Mouse (Mus musculus) forebrain, embryonic 14.5 days (tissue): ENCODE data around the gene Drd4. TPM values are rescaled to one million over a fixed set of nuclear protein-coding genes. Genes with fewer than 3 reads are reported as not detected.

Experiments used
- ATAC-seq: fragments of 200-750 bp; cut with Nextera tagmentation; 2 replicates; pipeline ENCODE4 v1.8.0; 2017; ENCODE audit warnings: mild to moderate bottlenecking, moderate library complexity
- DNase-seq: peaks from one replicate; pipeline ENCODE4 v3.0.0-alpha.2; 2015; ENCODE audit warnings: low spot score
- H3K27ac ChIP-seq: fragments of 300-500 bp; sonication (generic); 2 replicates; pipeline ENCODE4 v1.5.1; 2014; ENCODE audit warnings: low read depth, mild to moderate bottlenecking, control low read depth, low read length, moderate library complexity
- H3K27me3 ChIP-seq: fragments of 300-500 bp; sonication (generic); replicated peaks from 2 replicates; pipeline ENCODE4 v1.6.1; 2014; ENCODE audit warnings: low read length, control low read depth, mixed read lengths; ENCODE audit not compliant: control insufficient read depth, insufficient read depth
- H3K36me3 ChIP-seq: fragments of 300-500 bp; sonication (generic); 2 replicates; pipeline ENCODE4 v1.6.1; 2014; ENCODE audit warnings: low read length, control low read depth; ENCODE audit not compliant: control insufficient read depth, insufficient read depth
- H3K4me1 ChIP-seq: fragments of 300-500 bp; sonication (generic); 2 replicates; pipeline ENCODE4 v1.6.1; 2014; ENCODE audit warnings: antibody characterized with exemption, low read length, control low read depth; ENCODE audit not compliant: control insufficient read depth, insufficient read depth
- H3K4me2 ChIP-seq: fragments of 300-500 bp; sonication (generic); 2 replicates; pipeline ENCODE4 v1.6.1; 2014; ENCODE audit warnings: mild to moderate bottlenecking, control low read depth, low read length
- H3K4me3 ChIP-seq: fragments of 300-500 bp; sonication (generic); 2 replicates; pipeline ENCODE4 v1.5.1; 2014; ENCODE audit warnings: low read depth, low read length, control low read depth
- H3K9ac ChIP-seq: fragments of 300-500 bp; sonication (generic); 2 replicates; pipeline ENCODE4 v1.6.1; 2014; ENCODE audit warnings: mild to moderate bottlenecking, low read length, control low read depth, moderate library complexity
- H3K9me3 ChIP-seq: fragments of 300-500 bp; sonication (generic); replicated peaks from 2 replicates; pipeline ENCODE4 v1.6.1; 2016; ENCODE audit warnings: low read length, control low read depth, mixed read lengths; ENCODE audit not compliant: control insufficient read depth
- WGBS: fragments of 180-500 bp; shearing (Covaris S2); extraction: QIAGEN DNeasy Blood & Tissue Kit; methylation state at CpG from one replicate; pipeline ENCODE4 v1.1.7; 2014; 5-methylcytosine and 5-hydroxymethylcytosine counted together
- polyA plus RNA-seq: library from polyadenylated mRNA; unstranded; fragments of >200 nt; fragmentation: Nextera tagmentation; extraction: Ambion mirVana; gene quantifications from 2 replicates; pipeline ENCODE4 v1.2.1, GENCODE M21; 2014

The Drd4 gene
- polyA plus RNA-seq, 1 experiment from 2014 or later, result 0.37 TPM

DNA sequence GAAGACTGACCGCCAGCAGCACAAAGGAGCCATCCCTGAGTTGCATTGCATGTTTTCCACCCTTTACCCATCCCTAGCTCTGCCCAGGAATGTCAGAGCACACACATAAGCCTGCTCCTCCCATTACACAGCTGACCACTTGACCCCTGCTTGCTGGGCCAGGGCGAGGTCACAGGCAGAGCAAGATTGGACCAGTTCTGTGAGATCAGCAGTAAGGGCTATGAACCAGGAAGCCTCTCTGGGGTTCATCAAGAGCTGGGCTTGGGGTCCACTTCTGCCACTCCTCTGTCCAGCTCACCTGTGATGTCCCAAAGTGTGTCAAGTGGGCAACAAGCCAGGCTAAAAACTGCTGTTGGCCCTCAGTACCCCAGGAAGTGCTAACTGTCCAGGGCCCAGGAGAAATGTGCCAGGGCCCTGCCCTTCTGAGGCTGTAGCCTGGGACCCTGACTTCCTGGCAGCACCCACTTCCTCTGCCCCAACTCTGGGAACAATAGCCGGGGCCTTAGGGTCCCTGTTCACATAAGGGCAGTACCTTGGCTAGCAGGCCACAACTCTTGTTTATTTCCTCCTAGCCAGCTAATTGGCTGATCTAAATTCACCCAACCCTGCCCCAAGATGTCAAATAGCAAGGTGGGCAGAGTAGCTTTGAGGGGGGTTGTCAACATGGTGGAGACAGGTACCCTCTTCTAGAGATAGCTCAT is 46.1 kb downstream of the Drd4 start:
- Histone ChIP-seq H3K4me3 (no peak overlapping the region), H3K27ac (no peak overlapping the region), H3K4me1 (peaks cover 2% of the 10 kb centered on the region; the same call in 1 of the 2 replicates), H3K9me3 (no peaks in the 10 kb centered on the region), H3K9ac (no peak overlapping the region), H3K36me3 (peaks cover 23% of the 10 kb centered on the region), H3K4me2 (no peak overlapping the region), H3K27me3 (no peaks in the 10 kb centered on the region; the same call in 1 of the 2 replicates)
- WGBS, result 83% methylated on average over 3 of the region's 3 CpGs
- DNase-seq (no peak), ATAC-seq (no peak)

DNA sequence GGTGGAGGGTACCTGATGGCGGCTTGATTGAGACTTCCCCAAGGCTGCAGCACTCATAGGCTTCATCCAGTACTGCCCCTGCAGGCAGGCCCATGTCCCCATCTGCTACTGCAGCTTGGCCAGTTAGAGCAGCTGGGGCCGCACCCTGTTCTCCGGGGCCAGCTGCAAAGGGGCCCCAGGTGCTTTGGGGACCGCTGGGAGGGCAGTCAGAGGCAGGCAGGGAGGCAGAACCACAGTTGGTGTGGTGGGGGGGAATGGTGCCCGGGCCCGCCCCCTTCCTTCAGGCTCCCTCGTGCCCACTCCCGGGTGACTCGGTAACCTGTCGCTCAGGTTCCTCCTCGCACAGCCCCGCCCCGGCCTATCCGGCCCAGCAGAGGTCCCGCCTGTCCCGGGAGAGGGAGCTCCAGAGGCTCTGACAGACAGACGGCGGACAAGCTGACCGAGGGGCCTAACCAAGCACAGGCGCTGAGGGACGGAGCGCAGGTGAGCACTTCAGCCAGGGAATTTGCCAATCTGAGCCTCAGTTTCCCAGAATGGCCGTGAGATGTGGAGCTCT is 46.8 kb downstream of the Drd4 start, which contains the start of gene Eps8l2:
Gene Eps8l2 (plus strand): TSS at position 305 of the 556 bp plus-strand sequence.
- DNase-seq (no peak), ATAC-seq (no peak)
- Histone ChIP-seq H3K36me3 (peaks cover 16% of the 10 kb centered on the region), H3K4me2 (peak within 1 kb of the TSS; percentile 26; the same call in 1 of the 2 replicates), H3K27ac (no peak within 1 kb of the TSS), H3K4me3 (no peak within 1 kb of the TSS), H3K9me3 (no peaks in the 10 kb centered on the region), H3K9ac (no peak within 1 kb of the TSS; the same call in 1 of the 2 replicates), H3K27me3 (no peaks in the 10 kb centered on the region; the same call in 1 of the 2 replicates), H3K4me1 (peaks cover 2% of the 10 kb centered on the region; the same call in 1 of the 2 replicates)
- 4% methylated on average over 23 of the region's 23 CpGs for WGBS

DNA sequence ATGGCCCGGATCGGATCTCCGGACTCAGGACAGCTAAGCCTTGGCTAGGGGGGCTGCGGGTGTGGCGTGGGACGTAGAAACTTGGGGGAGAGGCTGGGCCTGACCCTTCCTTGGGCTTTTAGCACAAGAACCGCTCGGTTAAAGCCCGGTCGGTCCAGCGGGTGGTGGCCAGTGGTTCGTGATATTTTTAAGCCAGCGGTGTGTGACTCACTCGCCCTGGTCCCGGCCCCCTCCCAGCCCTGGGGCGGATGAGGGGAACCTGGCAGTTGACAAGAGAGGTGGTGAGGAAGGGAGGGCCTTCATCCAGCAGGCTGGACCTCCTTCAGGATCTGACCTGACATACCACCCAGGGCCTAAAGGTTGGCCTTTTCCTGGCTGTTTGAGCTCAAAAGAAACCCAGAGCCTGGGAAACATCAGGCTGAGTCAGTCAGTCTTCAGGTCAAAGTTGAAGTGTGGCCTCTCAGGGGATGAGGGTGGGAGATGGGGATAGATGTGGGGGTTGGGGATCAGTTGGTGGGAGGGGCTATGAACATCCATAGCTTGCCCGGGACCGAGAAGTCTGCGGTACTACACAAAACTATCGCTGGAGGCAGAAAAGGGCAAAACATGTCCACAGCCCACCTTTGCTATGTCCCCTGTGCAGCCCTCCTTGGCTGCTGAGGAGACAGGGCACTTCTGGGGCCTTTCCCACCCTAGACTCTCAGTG is 47.6 kb downstream of the Drd4 start:
- Histone ChIP-seq H3K36me3 (peaks cover 10% of the 10 kb centered on the region), H3K4me3 (no peak overlapping the region), H3K27me3 (no peaks in the 10 kb centered on the region; the same call in 1 of the 2 replicates), H3K4me2 (no peak overlapping the region), H3K4me1 (peaks cover 2% of the 10 kb centered on the region; the same call in 1 of the 2 replicates), H3K27ac (no peak overlapping the region), H3K9ac (no peak overlapping the region; the same call in 1 of the 2 replicates), H3K9me3 (no peaks in the 10 kb centered on the region)
- ATAC-seq, result no peak
- 32% methylated on average over 20 of the region's 20 CpGs for WGBS
- DNase-seq, result no peak

DNA sequence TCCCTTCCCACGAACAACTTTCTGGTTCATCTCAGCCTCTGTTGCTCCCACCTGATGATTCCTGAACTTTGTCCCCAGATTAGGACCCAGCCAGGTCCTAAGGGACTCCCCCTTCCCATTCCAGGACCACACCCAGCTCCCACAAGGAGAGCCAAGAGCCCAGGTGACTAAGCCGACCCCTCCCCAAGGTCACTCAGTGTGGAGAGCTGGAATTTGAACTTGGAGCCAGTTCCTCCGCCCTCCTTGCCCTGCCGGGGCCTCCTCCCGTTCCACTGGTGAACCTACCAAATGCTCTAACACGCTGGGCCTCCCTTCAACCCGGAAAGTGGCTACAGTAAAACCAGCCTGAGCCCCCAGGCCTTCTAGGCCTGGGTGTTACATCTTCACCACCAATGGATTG is 48.2 kb downstream of the Drd4 start:
- no peak for DNase-seq
- Histone ChIP-seq H3K27me3 (no peaks in the 10 kb centered on the region; the same call in 1 of the 2 replicates), H3K36me3 (peaks cover 3% of the 10 kb centered on the region; the same call in 1 of the 2 replicates), H3K4me3 (no peak overlapping the region), H3K9me3 (no peaks in the 10 kb centered on the region), H3K4me1 (peaks cover 2% of the 10 kb centered on the region; the same call in 1 of the 2 replicates), H3K4me2 (no peak overlapping the region), H3K9ac (no peak overlapping the region), H3K27ac (no peak overlapping the region)
- no peak for ATAC-seq
- WGBS, result 84% methylated on average over 7 of the region's 7 CpGs

DNA sequence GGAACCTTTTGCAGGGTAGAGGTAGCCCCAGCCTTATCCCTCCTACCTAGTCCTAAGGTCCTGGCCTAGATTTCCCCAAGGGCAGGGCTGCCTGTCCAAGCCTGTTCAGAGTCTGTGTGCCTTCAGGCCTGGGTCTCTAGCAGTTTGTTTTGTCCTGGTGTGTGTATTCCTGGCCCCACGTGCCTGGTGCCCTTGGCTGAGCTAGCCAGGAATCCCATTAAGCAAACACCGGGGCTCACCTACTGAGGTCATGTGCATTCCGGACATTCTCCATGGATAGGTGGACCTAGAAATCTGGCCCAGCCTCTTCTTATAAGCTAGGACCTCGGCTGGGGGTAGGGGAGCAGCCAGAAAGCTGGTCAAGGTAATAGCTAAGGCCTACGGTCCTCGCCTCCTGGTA is 48.7 kb downstream of the Drd4 start:
- Histone ChIP-seq H3K4me1 (peaks cover 2% of the 10 kb centered on the region; the same call in 1 of the 2 replicates), H3K9me3 (no peaks in the 10 kb centered on the region), H3K27ac (no peak overlapping the region), H3K4me2 (no peak overlapping the region), H3K27me3 (no peaks in the 10 kb centered on the region; the same call in 1 of the 2 replicates), H3K9ac (no peak overlapping the region), H3K36me3 (peaks cover 3% of the 10 kb centered on the region; the same call in 1 of the 2 replicates), H3K4me3 (no peak overlapping the region)
- DNase-seq (no peak), ATAC-seq (no peak)
- 81% methylated on average over 6 of the region's 6 CpGs for WGBS

DNA sequence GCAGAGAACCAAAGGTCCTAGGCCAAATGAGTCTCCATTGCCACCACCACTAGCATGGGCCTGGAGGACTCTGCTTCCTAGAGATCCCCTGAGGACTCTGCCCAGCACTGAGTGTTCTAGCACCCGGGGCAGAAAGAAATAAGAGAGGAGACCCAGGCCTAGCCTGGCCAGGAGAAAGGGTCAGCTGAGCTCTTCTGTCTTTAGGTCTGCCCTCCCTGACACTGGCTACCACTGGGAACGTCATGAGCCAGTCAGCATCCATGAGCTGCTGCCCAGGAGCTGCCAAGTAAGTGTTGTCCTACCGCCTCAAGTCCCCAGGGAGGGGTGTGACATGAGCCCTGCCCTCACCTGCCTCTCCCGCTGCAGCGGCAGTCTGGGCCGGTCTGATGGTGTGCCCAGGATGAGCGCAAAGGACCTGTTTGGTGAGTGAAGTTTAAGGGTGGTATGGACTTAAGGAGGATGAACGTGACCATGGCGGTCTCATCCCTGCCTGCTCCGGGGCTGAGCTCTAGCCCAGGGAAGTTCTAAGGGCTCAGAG is 50.0 kb downstream of the Drd4 start:
- no peak overlapping the region for H3K4me3 ChIP-seq
- H3K9ac ChIP-seq, result no peak overlapping the region
- H3K9me3 ChIP-seq, result no peaks in the 10 kb centered on the region
- 81% methylated on average over 10 of the region's 10 CpGs for WGBS
- no peak overlapping the region for H3K27ac ChIP-seq
- ATAC-seq (no peak), DNase-seq (no peak)
- H3K27me3 ChIP-seq, result no peaks in the 10 kb centered on the region; the same call in 1 of the 2 replicates
- H3K4me2 ChIP-seq, result no peak overlapping the region
- peaks cover 2% of the 10 kb centered on the region; the same call in 1 of the 2 replicates for H3K4me1 ChIP-seq
- H3K36me3 ChIP-seq, result no peaks in the 10 kb centered on the region

DNA sequence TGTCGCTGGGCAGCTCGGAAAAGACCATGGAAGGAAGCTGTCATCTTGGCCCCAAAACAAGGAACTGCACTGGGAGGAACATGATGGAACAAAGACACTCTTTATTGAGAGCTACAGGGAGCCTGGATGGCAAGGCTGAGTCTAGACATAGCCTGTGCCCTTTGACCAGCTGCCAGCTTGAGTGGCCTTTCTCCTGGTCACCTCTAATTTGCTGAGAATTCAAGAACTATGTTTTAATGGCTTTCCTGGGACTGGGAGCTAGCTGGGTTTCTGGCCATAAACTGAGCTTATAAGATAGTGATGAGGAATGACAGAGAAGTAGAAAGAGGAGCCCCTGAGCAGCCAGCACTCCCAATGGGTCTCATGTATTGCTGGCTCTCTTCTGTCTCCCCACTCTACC is 51.4 kb downstream of the Drd4 start:
- no peak for ATAC-seq
- 54% methylated on average over 2 of the region's 2 CpGs for WGBS
- no peak overlapping the region for H3K4me3 ChIP-seq
- no peak for DNase-seq
- H3K36me3 ChIP-seq, result no peaks in the 10 kb centered on the region
- no peak overlapping the region for H3K4me2 ChIP-seq
- H3K27me3 ChIP-seq, result no peaks in the 10 kb centered on the region; the same call in 1 of the 2 replicates
- peaks cover 2% of the 10 kb centered on the region; the same call in 1 of the 2 replicates for H3K4me1 ChIP-seq
- no peaks in the 10 kb centered on the region for H3K9me3 ChIP-seq
- H3K27ac ChIP-seq, result no peak overlapping the region
- no peak overlapping the region for H3K9ac ChIP-seq

DNA sequence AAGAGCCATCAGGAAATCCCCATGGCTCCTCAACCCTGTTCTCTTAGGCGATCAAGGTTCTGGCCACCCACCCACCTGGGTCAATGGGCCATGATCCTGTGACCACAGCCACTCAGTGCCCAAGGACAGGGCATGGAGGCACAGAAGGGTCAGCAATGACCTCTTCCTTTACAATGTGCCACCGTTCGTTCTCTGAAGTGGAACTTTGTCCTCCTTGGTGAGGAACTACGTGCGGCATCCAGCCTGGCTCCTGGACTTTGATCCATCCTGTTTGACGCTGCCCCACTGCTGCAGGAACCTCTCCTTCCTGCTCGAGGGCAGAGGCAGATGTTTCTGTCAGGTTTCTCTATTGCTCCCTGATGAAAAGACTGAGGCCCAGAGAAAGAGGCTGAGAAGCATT is 51.9 kb downstream of the Drd4 start:
- Histone ChIP-seq H3K36me3 (no peaks in the 10 kb centered on the region), H3K4me1 (peaks cover under 1% of the 10 kb centered on the region; the same call in 1 of the 2 replicates), H3K4me2 (no peak overlapping the region), H3K27ac (no peak overlapping the region), H3K27me3 (no peaks in the 10 kb centered on the region; the same call in 1 of the 2 replicates), H3K4me3 (no peak overlapping the region), H3K9me3 (no peaks in the 10 kb centered on the region), H3K9ac (no peak overlapping the region)
- WGBS, result 79% methylated on average over 7 of the region's 7 CpGs
- ATAC-seq (no peak), DNase-seq (no peak)
